In the genomic region with DNA sequence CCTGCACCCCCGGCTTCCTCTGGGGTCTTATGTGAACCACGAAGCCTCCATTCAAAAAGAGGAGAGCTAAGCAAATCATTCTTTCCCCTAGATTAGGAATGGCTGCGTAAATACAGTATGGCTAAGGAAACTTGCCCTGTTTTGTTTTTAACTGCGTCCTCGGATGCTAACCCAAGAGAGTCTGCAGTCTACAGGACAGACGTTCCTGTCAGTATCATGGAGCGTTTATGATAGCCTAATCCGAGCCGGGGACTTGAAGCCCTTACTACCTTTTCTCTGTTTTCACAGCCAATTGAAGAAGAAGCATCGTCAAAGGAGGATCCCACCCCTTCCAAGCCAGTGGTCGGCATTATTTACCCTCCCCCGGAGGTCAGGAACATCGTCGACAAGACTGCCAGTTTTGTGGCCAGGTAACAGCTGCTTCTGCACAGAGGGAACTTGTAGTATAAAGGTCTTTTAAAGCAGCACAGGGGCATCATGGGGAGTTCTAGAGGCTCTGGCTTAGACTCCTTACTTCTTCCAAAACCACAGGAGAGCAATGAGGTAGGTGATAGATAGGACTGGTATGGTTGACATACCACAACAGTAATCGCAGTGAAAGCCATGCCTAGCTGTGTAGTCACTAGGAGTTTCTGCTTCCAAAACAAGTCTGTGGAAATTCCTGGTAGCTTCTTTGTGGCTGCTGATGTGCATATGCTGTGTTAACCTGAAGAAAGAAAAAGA, we compare ENCODE assay signal across 8 mouse cellular contexts. TPM values are rescaled to one million over a fixed set of nuclear protein-coding genes. Genes with fewer than 3 reads are reported as not detected.
A peak's percentile ranks its signal among the peaks of the same experiment; 100 is the strongest.
DNase-seq lines count a peak whose midpoint lies in the region; ATAC-seq and TF ChIP-seq lines count a peak whose summit lies in the region.

No protein-coding gene starts in this region.

- peak overlapping the region; percentile 66 for H3ac ChIP-seq in myocyte (ENCODE audit: control insufficient read depth, insufficient read length)

- peak overlapping the region; percentile 87 for H3K9ac ChIP-seq in liver, adult 2 months (ENCODE audit: low read depth, low read length)
- peak overlapping the region; percentile 88 for H3K9ac ChIP-seq in hindbrain, postnatal 0 days (replicated peaks; ENCODE audit: low read length)

- H3K36me3 ChIP-seq in liver, adult 2 months (ENCODE audit: control insufficient read depth, insufficient read depth, low read length): peaks cover 30% of the 10 kb centered on the region
- H3K36me3 ChIP-seq in hindbrain, postnatal 0 days (ENCODE audit: insufficient read depth, low read length): peaks cover 18% of the 10 kb centered on the region; the same call in 1 of the 2 replicates
- peaks cover 20% of the 10 kb centered on the region for H3K36me3 ChIP-seq in myocyte (ENCODE audit: control insufficient read depth, insufficient read depth)

- no peaks in the 10 kb centered on the region for H3K9me3 ChIP-seq in hindbrain, postnatal 0 days (ENCODE audit: low read length)

- H3K79me2 ChIP-seq in liver, adult 2 months (ENCODE audit: control insufficient read depth, insufficient read depth, low read length): peaks cover 11% of the 10 kb centered on the region
- H3K79me2 ChIP-seq in myocyte (ENCODE audit: control insufficient read depth, insufficient read depth): peaks cover 55% of the 10 kb centered on the region

- no peak for DNase-seq in liver, adult 2 months (ENCODE audit: extremely low read depth, low read depth, low spot score)
- DNase-seq in liver: no peak
- peak; percentile 21 for DNase-seq in c-Kit-positive CD71-positive TER-119-positive erythroid progenitor cells, embryonic 14.5 days (ENCODE audit: low spot score)
- no peak for DNase-seq in hindbrain, postnatal 0 days (ENCODE audit: low spot score)
- no peak for DNase-seq in layer of hippocampus, adult 9-10 months (ENCODE audit: low spot score)
- no peak for DNase-seq in layer of hippocampus, adult 9-11 months
- no peak for DNase-seq in lung, postnatal 10 days

- 6% methylated on average over 15 of the region's 15 CpGs for WGBS in liver, adult 2 months
- WGBS in hindbrain, postnatal 0 days: 7% methylated on average over 15 of the region's 15 CpGs

- H3K4me1 ChIP-seq in liver, adult 2 months (ENCODE audit: control insufficient read depth, insufficient read depth, low read length): peaks cover 23% of the 10 kb centered on the region
- H3K4me1 ChIP-seq in hindbrain, postnatal 0 days (ENCODE audit: insufficient read depth, low read length): peaks cover 14% of the 10 kb centered on the region

- H3K27ac ChIP-seq in liver, adult 2 months (replicated peaks; ENCODE audit: insufficient read depth, low read depth, low read length): peak overlapping the region; percentile 75
- peak overlapping the region; percentile 97 for H3K27ac ChIP-seq in hindbrain, postnatal 0 days

- no peaks in the 10 kb centered on the region for H3K27me3 ChIP-seq in liver, adult 2 months (ENCODE audit: control insufficient read depth, insufficient read depth, low read length)
- no peaks in the 10 kb centered on the region for H3K27me3 ChIP-seq in hindbrain, postnatal 0 days (ENCODE audit: insufficient read depth, low read length)
- no peaks in the 10 kb centered on the region for H3K27me3 ChIP-seq in myocyte (ENCODE audit: control insufficient read depth, insufficient read depth, insufficient read length)

- no peak for TF ChIP-seq POLR2A in liver, adult 2 months (IDR thresholded peaks at IDR 0.05; ENCODE audit: extremely low read depth, insufficient read depth, low read length)
- TF ChIP-seq POLR2A in myocyte (IDR thresholded peaks at IDR 0.05; ENCODE audit: insufficient read length, low read depth): no peak

- no peak for TF ChIP-seq CTCF in liver, adult 2 months (IDR thresholded peaks at IDR 0.05; ENCODE audit: low read depth, low read length)
- no peak for TF ChIP-seq CTCF in hindbrain, postnatal 0 days (IDR thresholded peaks at IDR 0.05; ENCODE audit: low read depth)

- ATAC-seq in hindbrain, postnatal 0 days: no peak

- peak overlapping the region; percentile 81 for H3K4me2 ChIP-seq in hindbrain, postnatal 0 days (ENCODE audit: low read depth, low read length)
- H3K4me2 ChIP-seq in myocyte (ENCODE audit: low read depth): peak overlapping the region; percentile 95

- peak overlapping the region; percentile 90 for H3K4me3 ChIP-seq in liver, adult 2 months (ENCODE audit: insufficient read depth, low read depth, low read length)
- peak overlapping the region; percentile 76 for H3K4me3 ChIP-seq in hindbrain, postnatal 0 days (ENCODE audit: low read length)
- H3K4me3 ChIP-seq in myocyte: peak overlapping the region; percentile 78

TF ChIP-seq in myocyte, 11 proteins besides CTCF, POLR2A, EP300 and RAD21:
- TF ChIP-seq POLR2AphosphoS2 (IDR thresholded peaks at IDR 0.05; ENCODE audit: insufficient read length, low read depth) (no peak), TCF12 (IDR thresholded peaks at IDR 0.05; ENCODE audit: insufficient read depth, poor library complexity, severe bottlenecking) (no peak), CEBPB (IDR thresholded peaks at IDR 0.05; ENCODE audit: insufficient read depth, poor library complexity, severe bottlenecking) (no peak), MAX (IDR thresholded peaks at IDR 0.05; ENCODE audit: low read depth) (no peak), USF1 (IDR thresholded peaks at IDR 0.05; ENCODE audit: low read depth) (no peak), REST (IDR thresholded peaks at IDR 0.05; ENCODE audit: insufficient read depth, insufficient read length) (no peak), MYOD1 (IDR thresholded peaks at IDR 0.05; ENCODE audit: control insufficient read depth in 1 of 3, insufficient read length in 2 of 3, low read depth in 2 of 3) (no peak), TCF3 (IDR thresholded peaks at IDR 0.05; ENCODE audit: insufficient read length, low read depth) (no peak), MYOG (IDR thresholded peaks at IDR 0.05; ENCODE audit: control insufficient read depth in 1 of 3, insufficient read depth in 1 of 3, insufficient read length in 2 of 3, low read depth in 2 of 3) (no peak), SRF (IDR thresholded peaks at IDR 0.05; ENCODE audit: control insufficient read depth, insufficient read length, low read depth) (no peak), E2F4 (IDR thresholded peaks at IDR 0.05; ENCODE audit: insufficient read depth) (no peak)
TF ChIP-seq in myocyte: peak in this region for 0.

RNA-seq across cellular contexts. Expression of gene Sf3a1, which starts 0.8 kb away (rescaled TPM):
- 4.3 and 4.6 TPM in 2 replicates for total RNA-seq in liver, adult 2 months (2014; rRNA removed)
- 10.0 and 12.2 TPM in 2 replicates for polyA plus RNA-seq in liver, adult 2 months (2012; rRNA removed)
- 41.9 and 45.4 TPM in 2 replicates for total RNA-seq in hindbrain, postnatal 0 days (2014; rRNA removed)
- polyA plus RNA-seq in hindbrain, postnatal 0 days (2015; fragmentation: Nextera tagmentation; extraction: Ambion mirVana): 30.6 and 31.6 TPM in 2 replicates
- 47.0 TPM for polyA plus RNA-seq in myocyte (2012; fragmentation: generic; extraction: Trizol)

RNA-seq across cellular contexts. Expression of gene Ccdc157, which starts 0.8 kb away (rescaled TPM):
- 4.0 and 4.5 TPM in 2 replicates for total RNA-seq in liver, adult 2 months (2014; rRNA removed)
- 6.5 and 9.3 TPM in 2 replicates for polyA plus RNA-seq in liver, adult 2 months (2012; rRNA removed)
- 20.8 TPM in 2 replicates for total RNA-seq in hindbrain, postnatal 0 days (2014; rRNA removed)
- polyA plus RNA-seq in hindbrain, postnatal 0 days (2015; fragmentation: Nextera tagmentation; extraction: Ambion mirVana): 10.3 and 10.9 TPM in 2 replicates
- 5.6 TPM for polyA plus RNA-seq in myocyte (2012; fragmentation: generic; extraction: Trizol)

RNA-seq across cellular contexts. Expression of gene Tbc1d10a, which starts 25.7 kb away (rescaled TPM):
- 23.4 and 23.6 TPM in 2 replicates for total RNA-seq in liver, adult 2 months (2014; rRNA removed)
- polyA plus RNA-seq in liver, adult 2 months (2012; rRNA removed): 18.5 and 22.9 TPM in 2 replicates
- 59.1 and 60.8 TPM in 2 replicates for total RNA-seq in hindbrain, postnatal 0 days (2014; rRNA removed)
- 34.2 TPM in 2 replicates for polyA plus RNA-seq in hindbrain, postnatal 0 days (2015; fragmentation: Nextera tagmentation; extraction: Ambion mirVana)
- polyA plus RNA-seq in myocyte (2012; fragmentation: generic; extraction: Trizol): 18.8 TPM

RNA-seq across cellular contexts. Expression of gene Rnf215, which starts 25.9 kb away (rescaled TPM):
- 10.3 and 10.8 TPM in 2 replicates for total RNA-seq in liver, adult 2 months (2014; rRNA removed)
- polyA plus RNA-seq in liver, adult 2 months (2012; rRNA removed): 11.3 and 13.1 TPM in 2 replicates
- total RNA-seq in hindbrain, postnatal 0 days (2014; rRNA removed): 84.3 and 90.4 TPM in 2 replicates
- 49.7 and 51.0 TPM in 2 replicates for polyA plus RNA-seq in hindbrain, postnatal 0 days (2015; fragmentation: Nextera tagmentation; extraction: Ambion mirVana)
- 18.1 TPM for polyA plus RNA-seq in myocyte (2012; fragmentation: generic; extraction: Trizol)

RNA-seq across cellular contexts. Expression of gene Sec14l2, which starts 37.7 kb away (rescaled TPM):
- 302 and 310 TPM in 2 replicates for total RNA-seq in liver, adult 2 months (2014; rRNA removed)
- polyA plus RNA-seq in liver, adult 2 months (2012; rRNA removed): 349 and 371 TPM in 2 replicates
- 13.4 and 13.9 TPM in 2 replicates for total RNA-seq in hindbrain, postnatal 0 days (2014; rRNA removed)
- 8.1 and 9.5 TPM in 2 replicates for polyA plus RNA-seq in hindbrain, postnatal 0 days (2015; fragmentation: Nextera tagmentation; extraction: Ambion mirVana)
- polyA plus RNA-seq in myocyte (2012; fragmentation: generic; extraction: Trizol): 10.9 TPM
